Mouse (Mus musculus) thymus, adult 2 months (tissue): ENCODE measurements at regions not wholly inside any gene's neighbourhood (a gene's known extent, or its start where the extent isn't known, plus 50 kb on each side); places are given as distances from the start of the nearest gene placed in this dataset.

Experiments used
- DNase-seq: peaks from one replicate; pipeline ENCODE4 v3.0.0; 2021
- H3K27ac ChIP-seq: fragments of 200-500 bp; 2 replicates; pipeline ENCODE4 v1.5.1; 2012; ENCODE audit warnings: low read length, control low read depth; ENCODE audit not compliant: control insufficient read depth, insufficient read depth
- H3K27me3 ChIP-seq: fragments of 200-500 bp; 2 replicates; pipeline ENCODE4 v1.6.1; 2012; ENCODE audit warnings: mild to moderate bottlenecking, low read length, moderate library complexity, mixed read lengths; ENCODE audit not compliant: control insufficient read depth, insufficient read depth
- H3K36me3 ChIP-seq: fragments of 200-500 bp; 2 replicates; pipeline ENCODE4 v1.6.1; 2012; ENCODE audit warnings: mild to moderate bottlenecking, low read length, moderate library complexity; ENCODE audit not compliant: control insufficient read depth, insufficient read depth
- H3K4me1 ChIP-seq: fragments of 200-500 bp; replicated peaks from 2 replicates; pipeline ENCODE4 v1.6.1; 2012; ENCODE audit warnings: low read length; ENCODE audit not compliant: control insufficient read depth, insufficient read depth
- H3K4me3 ChIP-seq: fragments of 200-500 bp; 2 replicates; pipeline ENCODE4 v1.5.1; 2012; ENCODE audit warnings: mild to moderate bottlenecking, low read length, control low read depth, moderate library complexity; ENCODE audit not compliant: control insufficient read depth, insufficient read depth
- CTCF ChIP-seq: fragments of 200-500 bp; IDR thresholded peaks from 2 replicates; pipeline ENCODE4 v1.5.1; 2012; ENCODE audit warnings: mild to moderate bottlenecking, control low read depth, low read length, moderate library complexity, borderline replicate concordance; ENCODE audit not compliant: control insufficient read depth, poor library complexity, insufficient read depth; ENCODE audit errors: extremely low read depth
- POLR2A ChIP-seq: fragments of 200-500 bp; IDR thresholded peaks from 2 replicates; pipeline ENCODE4 v1.6.1; 2012; ENCODE audit warnings: mild to moderate bottlenecking, low read length, control low read depth, moderate library complexity; ENCODE audit not compliant: control insufficient read depth, poor library complexity, insufficient read depth; ENCODE audit errors: extremely low read depth
- WGBS: fragments of 180-500 bp; shearing (Covaris S2); methylation state at CpG from one replicate; pipeline ENCODE4 v1.1.7; 2018; 5-methylcytosine and 5-hydroxymethylcytosine counted together

- H3K4me3 ChIP-seq, result no peak overlapping the region
- no peaks in the 10 kb centered on the region for H3K36me3 ChIP-seq
- DNase-seq, result no peak
- H3K27me3 ChIP-seq, result no peaks in the 10 kb centered on the region
- WGBS, result 97% methylated on average over 3 of the region's 3 CpGs
- H3K4me1 ChIP-seq, result no peaks in the 10 kb centered on the region
- TF ChIP-seq POLR2A, result no peak
- TF ChIP-seq CTCF, result no peak
- H3K27ac ChIP-seq, result no peak overlapping the region
These were observed 112.7 kb upstream of the Dpt start for GRCm38 (mm10) chr1:164683788-164684187.

DNA sequence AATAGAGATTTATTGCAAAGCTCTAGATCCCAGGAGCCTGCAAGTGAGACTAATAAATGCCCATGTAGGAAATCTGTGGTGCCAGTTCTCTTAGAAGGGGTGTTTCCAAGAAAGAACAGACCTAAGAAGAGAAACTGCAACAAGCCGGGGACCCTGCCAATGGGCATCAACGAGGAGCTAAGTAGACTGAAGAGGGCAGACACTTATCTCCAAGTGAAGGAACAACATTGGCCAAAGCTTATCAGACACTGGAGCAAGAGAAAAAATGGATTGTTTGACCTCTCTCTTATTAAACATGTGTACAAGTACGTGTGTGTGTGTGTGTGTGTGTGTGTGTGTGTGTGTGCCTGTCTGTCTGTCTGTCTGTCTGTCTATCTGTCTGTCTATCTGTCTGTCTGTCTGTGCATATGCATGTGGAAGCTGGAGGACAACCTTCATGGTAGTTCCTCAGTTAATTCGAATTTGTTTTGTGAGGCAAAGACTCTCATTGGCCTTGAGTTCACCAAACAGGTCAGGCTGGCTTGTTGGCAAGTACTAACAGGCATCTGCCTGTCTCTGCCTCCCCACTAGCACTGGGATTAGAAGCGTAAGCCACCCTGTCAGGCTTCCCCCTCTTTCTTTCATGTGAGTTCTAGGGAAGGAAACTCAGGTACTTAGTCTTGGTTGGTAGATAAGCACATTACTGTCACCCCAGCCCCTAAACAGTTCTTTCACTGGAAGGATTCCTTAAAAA is 113.4 kb upstream of the Dpt start:
- H3K27me3 ChIP-seq, result no peaks in the 10 kb centered on the region
- H3K27ac ChIP-seq, result no peak overlapping the region
- no peaks in the 10 kb centered on the region for H3K4me1 ChIP-seq
- no peak for DNase-seq
- TF ChIP-seq POLR2A, result no peak
- TF ChIP-seq CTCF, result no peak
- 86% methylated on average over 5 of the region's 5 CpGs for WGBS
- no peaks in the 10 kb centered on the region for H3K36me3 ChIP-seq
- no peak overlapping the region for H3K4me3 ChIP-seq

GRCm38 (mm10) chr1:164682426-164682825 is 114.0 kb upstream of the Dpt start:
- H3K27me3 ChIP-seq, result no peaks in the 10 kb centered on the region
- TF ChIP-seq CTCF (no peak), POLR2A (no peak)
- H3K36me3 ChIP-seq, result no peaks in the 10 kb centered on the region
- no peak for DNase-seq
- H3K4me1 ChIP-seq, result no peaks in the 10 kb centered on the region
- no peak overlapping the region for H3K4me3 ChIP-seq
- no peak overlapping the region for H3K27ac ChIP-seq
- WGBS, result 87% methylated on average over 6 of the region's 6 CpGs

DNA sequence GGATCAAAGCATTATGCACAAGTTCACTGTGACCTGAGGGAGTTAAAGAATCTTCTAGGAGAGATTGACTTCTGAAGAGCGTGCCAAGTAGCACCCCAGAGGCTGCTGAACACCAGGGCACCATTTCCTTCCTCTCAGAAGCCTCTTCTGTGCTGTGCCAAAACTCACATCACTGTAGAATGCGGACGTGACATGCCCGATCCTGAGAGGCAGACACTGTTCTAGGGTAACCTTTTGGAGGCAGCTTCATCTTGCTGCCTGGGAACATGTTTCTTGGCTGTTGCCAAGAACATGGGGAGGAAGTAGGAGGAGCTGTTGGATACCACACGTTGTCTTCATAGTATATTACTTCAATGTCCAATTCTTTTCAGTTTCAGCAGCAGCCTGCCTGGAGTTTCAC is 114.9 kb upstream of the Dpt start:
- WGBS, result 12% methylated on average over 5 of the region's 5 CpGs
- TF ChIP-seq CTCF (no peak), POLR2A (no peak)
- H3K4me1 ChIP-seq, result no peaks in the 10 kb centered on the region
- no peak for DNase-seq
- H3K36me3 ChIP-seq, result no peaks in the 10 kb centered on the region
- no peak overlapping the region for H3K27ac ChIP-seq
- H3K27me3 ChIP-seq, result no peaks in the 10 kb centered on the region
- H3K4me3 ChIP-seq, result no peak overlapping the region

- no peak for DNase-seq
- WGBS, result 93% methylated on average over 3 of the region's 3 CpGs
- Histone ChIP-seq H3K4me1 (no peaks in the 10 kb centered on the region), H3K4me3 (no peak overlapping the region), H3K27ac (no peak overlapping the region), H3K27me3 (no peaks in the 10 kb centered on the region), H3K36me3 (no peaks in the 10 kb centered on the region)
- TF ChIP-seq CTCF, result no peak
- TF ChIP-seq POLR2A, result no peak
These were observed 118.1 kb upstream of the Dpt start for GRCm38 (mm10) chr1:164678303-164678702.

GRCm38 (mm10) chr1:164652244-164652643 is 144.2 kb upstream of the Dpt start:
- Histone ChIP-seq H3K27ac (no peak overlapping the region), H3K4me1 (no peaks in the 10 kb centered on the region), H3K36me3 (no peaks in the 10 kb centered on the region), H3K4me3 (no peak overlapping the region), H3K27me3 (no peaks in the 10 kb centered on the region)
- no peak for TF ChIP-seq CTCF
- no peak for TF ChIP-seq POLR2A
- no peak for DNase-seq
- WGBS, result 93% methylated on average over 1 of the region's 1 CpGs
